ENCODE assay signal across 10 mouse cellular contexts in the genomic region with DNA sequence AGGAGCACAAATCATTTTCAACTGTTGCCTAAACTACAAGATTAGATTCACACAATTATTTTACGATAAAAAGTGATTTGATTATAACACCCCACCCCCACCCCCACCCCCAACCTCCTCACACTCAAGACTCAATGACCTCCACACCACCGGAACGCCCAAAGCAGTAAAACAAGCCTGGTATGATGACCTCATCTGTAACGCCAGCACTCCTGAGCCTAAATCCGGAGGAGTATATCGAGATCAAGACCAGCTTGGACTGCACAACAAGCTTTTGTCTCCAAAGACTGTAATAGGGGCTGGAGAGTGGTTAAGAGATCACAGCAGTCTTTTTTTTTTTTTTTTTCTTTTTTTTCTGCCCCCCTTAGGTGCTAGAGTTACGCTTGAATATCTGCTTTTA. TPM values are rescaled to one million over a fixed set of nuclear protein-coding genes. Genes with fewer than 3 reads are reported as not detected.
DNase-seq lines count a peak whose midpoint lies in the region; ATAC-seq and TF ChIP-seq lines count a peak whose summit lies in the region.
"Had no signal": no experiment of that assay in that cellular context is flagged by ENCODE, and none has a peak within 500 bp of the region (broad histone marks: within the 10 kb centered on the region; RNA-seq: fewer than 3 reads in every experiment).

No protein-coding gene starts in this region.

- no peaks in the 10 kb centered on the region for H3K9me3 ChIP-seq in erythroblast, embryonic 14.5 days (ENCODE audit: control insufficient read depth, low read length)
- H3K9me3 ChIP-seq in embryonic facial prominence, embryonic 14.5 days (ENCODE audit: control insufficient read depth, low read length): no peaks in the 10 kb centered on the region
- no peaks in the 10 kb centered on the region for H3K9me3 ChIP-seq in limb, embryonic 14.5 days (ENCODE audit: control insufficient read depth, low read length)

- no peaks in the 10 kb centered on the region for H3K36me3 ChIP-seq in erythroblast, embryonic 14.5 days (ENCODE audit: control insufficient read depth)
- no peaks in the 10 kb centered on the region for H3K36me3 ChIP-seq in embryonic facial prominence, embryonic 14.5 days (ENCODE audit: control insufficient read depth, insufficient read depth, low read length)
- no peaks in the 10 kb centered on the region for H3K36me3 ChIP-seq in limb, embryonic 14.5 days (ENCODE audit: control insufficient read depth, insufficient read depth, low read length)

- H3K4me2 ChIP-seq in embryonic facial prominence, embryonic 14.5 days (ENCODE audit: low read depth, low read length): peak overlapping the region; percentile 45
- H3K4me2 ChIP-seq in limb, embryonic 14.5 days (replicated peaks; ENCODE audit: low read depth, low read length, severe bottlenecking): peak overlapping the region; percentile 30; the same call in 1 of the 2 replicates

- peak; percentile 26 for DNase-seq in 3134 (ENCODE audit: extremely low read depth, insufficient read length, low spot score)
- peak; percentile 36 for DNase-seq in embryonic facial prominence, embryonic 14.5 days (ENCODE audit: low spot score)
- DNase-seq in limb, embryonic 14.5 days (ENCODE audit: low spot score): no peak
- no peak for DNase-seq in layer of hippocampus, postnatal 36 days
- no peak for DNase-seq in ovary, postnatal 14 days (ENCODE audit: low spot score)

- H3K4me1 ChIP-seq in erythroblast, embryonic 14.5 days (ENCODE audit: control insufficient read depth): peaks cover 50% of the 10 kb centered on the region
- H3K4me1 ChIP-seq in embryonic facial prominence, embryonic 14.5 days (ENCODE audit: control insufficient read depth, insufficient read depth, low read length): peaks cover 4% of the 10 kb centered on the region; the same call in 1 of the 2 replicates
- H3K4me1 ChIP-seq in limb, embryonic 14.5 days (ENCODE audit: control insufficient read depth, insufficient read depth, low read length): no peaks in the 10 kb centered on the region

- H3K27ac ChIP-seq in embryonic facial prominence, embryonic 14.5 days (replicated peaks; ENCODE audit: low read depth, low read length): no peak overlapping the region
- H3K27ac ChIP-seq in limb, embryonic 14.5 days (replicated peaks; ENCODE audit: low read depth, low read length): no peak overlapping the region

- H3K27me3 ChIP-seq in erythroblast, embryonic 14.5 days (ENCODE audit: control insufficient read depth): no peaks in the 10 kb centered on the region
- no peaks in the 10 kb centered on the region for H3K27me3 ChIP-seq in embryonic facial prominence, embryonic 14.5 days (replicated peaks; ENCODE audit: control insufficient read depth, insufficient read depth, low read length)
- no peaks in the 10 kb centered on the region for H3K27me3 ChIP-seq in limb, embryonic 14.5 days (ENCODE audit: control insufficient read depth, insufficient read depth, low read length)

- 6% methylated on average over 7 of the region's 7 CpGs for WGBS in embryonic facial prominence, embryonic 14.5 days
- WGBS in limb, embryonic 14.5 days: 5% methylated on average over 7 of the region's 7 CpGs

- H3K9ac ChIP-seq in embryonic facial prominence, embryonic 14.5 days (ENCODE audit: low read depth, low read length): no peak overlapping the region
- H3K9ac ChIP-seq in limb, embryonic 14.5 days (ENCODE audit: low read depth, low read length, severe bottlenecking): no peak overlapping the region

- TF ChIP-seq POLR2A in limb, embryonic 14.5 days (IDR thresholded peaks at IDR 0.05; ENCODE audit: borderline replicate concordance, extremely low read depth, insufficient read depth, insufficient read length): no peak

- ATAC-seq in erythroblast, adult 5-6 weeks (replicated peaks; ENCODE audit: low FRiP score, poor library complexity, severe bottlenecking): no peak
- no peak for ATAC-seq in embryonic facial prominence, embryonic 14.5 days (ENCODE audit: low read depth)
- no peak for ATAC-seq in limb, embryonic 14.5 days (ENCODE audit: low FRiP score, low read depth)
- ATAC-seq in megakaryocyte-erythroid progenitor cell, adult 5-6 weeks (replicated peaks; ENCODE audit: low FRiP score, low TSS enrichment, poor library complexity, severe bottlenecking): no peak

- H3K4me3 ChIP-seq in erythroblast, embryonic 14.5 days (replicated peaks): peak overlapping the region; percentile 64
- peak overlapping the region; percentile 30 for H3K4me3 ChIP-seq in embryonic facial prominence, embryonic 14.5 days (ENCODE audit: low read depth, low read length)
- H3K4me3 ChIP-seq in limb, embryonic 14.5 days (replicated peaks; ENCODE audit: low read length): peak overlapping the region; percentile 10; the same call in 1 of the 2 replicates

RNA-seq across cellular contexts. Expression of gene Zfp184, which starts 9.1 kb away (rescaled TPM):
- polyA plus RNA-seq in erythroblast, embryonic 14.5 days (2012): not detected in 2 replicates
- 0.19 and 2.9 TPM in 2 replicates for total RNA-seq in erythroblast, adult 5-6 weeks (2015; ENCODE audit: low replicate concordance)
- total RNA-seq in erythroblast, adult 5-6 weeks (2017; ENCODE audit: low replicate concordance): 0.34 and 2.5 TPM in 2 replicates
- polyA plus RNA-seq in embryonic facial prominence, embryonic 14.5 days (2014; fragmentation: Nextera tagmentation; extraction: Ambion mirVana): 7.6 and 8.9 TPM in 2 replicates
- 7.5 and 8.3 TPM in 2 replicates for polyA plus RNA-seq in limb, embryonic 14.5 days (2012; rRNA removed)
- polyA plus RNA-seq in limb, embryonic 14.5 days (2014; fragmentation: Nextera tagmentation; extraction: Ambion mirVana): 12.7 and 17.2 TPM in 2 replicates
- total RNA-seq in layer of hippocampus, postnatal 36 days (2021): 1 to 10 TPM; 2.6 to 5.2 TPM
- total RNA-seq in megakaryocyte-erythroid progenitor cell, adult 5-6 weeks (2014; fragmentation: Nextera tagmentation): 1.5 and 2.5 TPM in 2 replicates
- 3.1 and 10.7 TPM in 2 replicates for total RNA-seq in megakaryocyte-erythroid progenitor cell, adult 5-6 weeks (2017)
- total RNA-seq: monocyte, adult 5-6 weeks had no signal

RNA-seq across cellular contexts. Expression of gene Pom121l2, which starts 45.2 kb away (rescaled TPM):
- not detected in 2 replicates for polyA plus RNA-seq in erythroblast, embryonic 14.5 days (2012)
- total RNA-seq in erythroblast, adult 5-6 weeks (2015; ENCODE audit: low replicate concordance): not detected in 2 replicates
- not detected in 2 replicates for total RNA-seq in erythroblast, adult 5-6 weeks (2017; ENCODE audit: low replicate concordance)
- polyA plus RNA-seq in embryonic facial prominence, embryonic 14.5 days (2014; fragmentation: Nextera tagmentation; extraction: Ambion mirVana): 0.11 and 0.13 TPM in 2 replicates
- 0.09 and 0.17 TPM in 2 replicates for polyA plus RNA-seq in limb, embryonic 14.5 days (2012; rRNA removed)
- 0.11 and 0.18 TPM in 2 replicates for polyA plus RNA-seq in limb, embryonic 14.5 days (2014; fragmentation: Nextera tagmentation; extraction: Ambion mirVana)
- total RNA-seq in layer of hippocampus, postnatal 36 days (2021): not detected
- not detected in 2 replicates for total RNA-seq in megakaryocyte-erythroid progenitor cell, adult 5-6 weeks (2014; fragmentation: Nextera tagmentation)
- not detected in 2 replicates for total RNA-seq in megakaryocyte-erythroid progenitor cell, adult 5-6 weeks (2017)
- total RNA-seq: heart, postnatal 10 days; monocyte, adult 5-6 weeks had no signal

Comparison
In these comparisons a context has a peak if more than half of its experiments do, and no peak if none do; other contexts are left out.
1. H3K4me3 ChIP-seq: peak in every context shown above with its lines; median percentile 64 in erythroblast, embryonic 14.5 days; 30 in embryonic facial prominence, embryonic 14.5 days; 10 in limb, embryonic 14.5 days.
2. DNase-seq: peak in 3134 (single experiment) and embryonic facial prominence, embryonic 14.5 days (single experiment); none in limb, embryonic 14.5 days (single experiment), layer of hippocampus, postnatal 36 days (0 of 2) and ovary, postnatal 14 days (single experiment).